Mouse (Mus musculus): ENCODE results near the gene Atp8a2. TPM values are rescaled to one million over a fixed set of nuclear protein-coding genes. Genes with fewer than 3 reads are reported as not detected.

Gene Atp8a2
- polyA plus RNA-seq, 1 experiment from 2014 or later, result 46.8 TPM

DNA sequence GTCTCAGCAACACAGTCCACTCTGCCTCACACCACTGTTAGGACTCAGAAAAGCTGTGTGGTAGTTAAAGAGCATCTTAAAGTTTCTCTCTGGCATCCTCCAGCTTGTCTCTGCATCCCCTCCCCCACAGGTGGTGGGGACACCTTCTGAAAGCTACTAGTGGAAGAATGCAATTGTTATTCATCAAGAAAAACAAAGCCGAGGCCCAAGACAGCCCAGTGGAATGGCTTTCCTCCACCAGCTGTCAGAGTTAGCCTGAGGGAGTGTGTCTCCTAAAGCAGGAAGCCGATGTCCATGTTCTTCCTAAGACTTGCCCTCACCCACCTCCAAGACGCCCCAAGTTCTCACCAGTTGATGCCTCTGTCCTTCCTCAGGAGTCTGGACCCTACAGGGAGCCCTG lies 48.1 kb downstream of the Atp8a2 start:
- no peak for ATAC-seq (ENCODE audit: low FRiP score)
- no peaks in the 10 kb centered on the region for H3K9me3 ChIP-seq (replicated peaks)
- no peaks in the 10 kb centered on the region for H3K27me3 ChIP-seq (replicated peaks)
- no peaks in the 10 kb centered on the region for H3K36me3 ChIP-seq
- H3K4me3 ChIP-seq (replicated peaks), result no peak overlapping the region
- no peaks in the 10 kb centered on the region for H3K4me1 ChIP-seq
- no peak overlapping the region for H3K27ac ChIP-seq (replicated peaks)
- H3K9ac ChIP-seq (replicated peaks), result no peak overlapping the region
- no peak overlapping the region for H3K4me2 ChIP-seq
- 59% methylated on average over 3 of the region's 3 CpGs for WGBS

DNA sequence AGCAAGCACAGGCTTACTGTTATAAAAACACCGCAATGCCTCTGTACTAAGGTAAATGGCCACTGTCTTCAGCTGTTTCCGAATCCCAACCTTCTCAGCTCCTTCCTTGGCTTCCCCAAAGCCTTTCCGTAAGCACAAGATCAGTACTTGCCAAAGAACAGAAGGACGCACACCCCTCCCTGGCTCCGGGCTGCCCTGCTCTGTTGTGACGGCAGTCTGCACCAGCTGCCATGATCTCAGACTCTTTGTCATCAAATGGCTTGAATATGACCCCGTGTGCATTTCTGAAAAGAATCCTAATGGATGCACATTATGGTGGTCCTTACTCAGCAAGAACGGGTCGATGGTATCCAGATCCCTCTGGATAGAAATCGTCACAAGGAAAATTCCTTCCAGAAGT lies 53.7 kb downstream of the Atp8a2 start:
- no peak overlapping the region for H3K4me3 ChIP-seq (replicated peaks)
- H3K9ac ChIP-seq (replicated peaks), result no peak overlapping the region
- no peak overlapping the region for H3K4me2 ChIP-seq
- ATAC-seq (ENCODE audit: low FRiP score), result no peak
- no peaks in the 10 kb centered on the region for H3K9me3 ChIP-seq (replicated peaks)
- no peak overlapping the region for H3K27ac ChIP-seq (replicated peaks)
- H3K27me3 ChIP-seq (replicated peaks), result no peaks in the 10 kb centered on the region
- WGBS, result 86% methylated on average over 10 of the region's 10 CpGs
- no peaks in the 10 kb centered on the region for H3K4me1 ChIP-seq
- no peaks in the 10 kb centered on the region for H3K36me3 ChIP-seq

DNA sequence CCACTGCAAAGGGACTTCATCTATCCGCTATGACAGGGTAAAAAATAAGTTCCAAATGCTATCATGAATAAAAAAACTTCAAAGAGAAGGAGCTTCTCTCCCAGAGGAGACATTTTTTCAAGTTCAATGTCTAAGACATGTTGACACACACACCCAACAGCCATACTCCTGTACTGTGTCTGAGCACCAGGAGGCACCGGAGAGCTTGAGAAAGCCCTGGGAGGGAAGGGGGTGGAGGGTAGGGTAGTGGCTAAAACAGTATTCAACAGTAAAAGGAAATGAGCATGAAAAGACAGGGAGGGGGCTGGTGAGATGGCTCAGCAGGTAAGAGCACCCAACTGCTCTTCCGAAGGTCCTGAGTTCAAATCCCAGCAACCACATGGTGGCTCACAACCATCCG lies 58.6 kb downstream of the Atp8a2 start:
- WGBS, result 92% methylated on average over 4 of the region's 4 CpGs
- no peaks in the 10 kb centered on the region for H3K4me1 ChIP-seq
- H3K9ac ChIP-seq (replicated peaks), result no peak overlapping the region
- H3K27me3 ChIP-seq (replicated peaks), result no peaks in the 10 kb centered on the region
- H3K4me2 ChIP-seq, result no peak overlapping the region
- no peaks in the 10 kb centered on the region for H3K36me3 ChIP-seq
- H3K27ac ChIP-seq (replicated peaks), result no peak overlapping the region
- ATAC-seq (ENCODE audit: low FRiP score), result no peak
- no peak overlapping the region for H3K4me3 ChIP-seq (replicated peaks)
- H3K9me3 ChIP-seq (replicated peaks), result no peaks in the 10 kb centered on the region

DNA sequence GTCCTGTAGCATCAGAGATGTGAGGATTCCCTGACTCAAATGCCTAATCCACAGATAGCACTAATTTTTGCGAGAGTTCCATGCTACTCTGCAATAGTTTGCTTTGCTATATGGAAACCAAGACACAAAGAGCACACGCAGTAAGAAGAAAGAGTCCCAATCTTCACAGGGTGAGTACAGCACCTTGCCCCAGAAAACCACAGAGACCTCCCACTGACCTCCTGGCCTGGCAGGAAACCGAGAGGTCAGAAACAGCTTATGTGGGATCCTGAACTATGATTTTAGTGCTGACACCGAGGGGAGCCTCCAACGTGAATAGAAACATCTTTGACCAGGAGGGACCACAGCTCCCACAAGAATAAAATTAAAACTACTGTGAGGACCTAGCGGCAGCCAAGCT lies 59.2 kb downstream of the Atp8a2 start:
- no peak for ATAC-seq (ENCODE audit: low FRiP score)
- no peaks in the 10 kb centered on the region for H3K9me3 ChIP-seq (replicated peaks)
- H3K27ac ChIP-seq (replicated peaks), result no peak overlapping the region
- H3K4me3 ChIP-seq (replicated peaks), result no peak overlapping the region
- H3K36me3 ChIP-seq, result no peaks in the 10 kb centered on the region
- no peak overlapping the region for H3K9ac ChIP-seq (replicated peaks)
- H3K27me3 ChIP-seq (replicated peaks), result no peaks in the 10 kb centered on the region
- 81% methylated on average over 6 of the region's 6 CpGs for WGBS
- H3K4me1 ChIP-seq, result no peaks in the 10 kb centered on the region
- H3K4me2 ChIP-seq, result no peak overlapping the region

DNA sequence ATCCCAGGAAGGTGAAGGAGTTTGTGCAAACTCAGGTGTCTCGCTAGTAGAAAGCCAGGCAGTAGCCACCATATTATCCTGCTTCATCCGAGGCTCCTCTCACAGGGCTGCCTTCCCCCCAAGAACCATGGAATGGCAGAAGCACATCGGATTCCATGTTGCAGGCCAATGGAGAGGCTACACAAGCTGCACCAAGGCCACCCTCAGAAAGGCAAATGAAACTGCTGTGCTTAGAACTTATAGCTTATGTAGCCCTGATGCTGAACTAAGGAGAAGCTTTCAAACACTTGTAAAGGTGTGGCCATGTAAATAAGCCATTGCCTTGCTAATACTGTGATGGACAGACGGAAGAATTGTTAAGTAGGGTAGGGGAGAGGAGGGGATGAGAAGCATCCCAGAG lies 61.2 kb downstream of the Atp8a2 start:
- H3K9ac ChIP-seq (replicated peaks), result no peak overlapping the region
- H3K4me2 ChIP-seq, result no peak overlapping the region
- H3K27me3 ChIP-seq (replicated peaks), result no peaks in the 10 kb centered on the region
- 89% methylated on average over 4 of the region's 4 CpGs for WGBS
- no peak overlapping the region for H3K4me3 ChIP-seq (replicated peaks)
- H3K27ac ChIP-seq (replicated peaks), result no peak overlapping the region
- H3K36me3 ChIP-seq, result no peaks in the 10 kb centered on the region
- no peaks in the 10 kb centered on the region for H3K4me1 ChIP-seq
- ATAC-seq (ENCODE audit: low FRiP score), result no peak
- H3K9me3 ChIP-seq (replicated peaks), result no peaks in the 10 kb centered on the region

DNA sequence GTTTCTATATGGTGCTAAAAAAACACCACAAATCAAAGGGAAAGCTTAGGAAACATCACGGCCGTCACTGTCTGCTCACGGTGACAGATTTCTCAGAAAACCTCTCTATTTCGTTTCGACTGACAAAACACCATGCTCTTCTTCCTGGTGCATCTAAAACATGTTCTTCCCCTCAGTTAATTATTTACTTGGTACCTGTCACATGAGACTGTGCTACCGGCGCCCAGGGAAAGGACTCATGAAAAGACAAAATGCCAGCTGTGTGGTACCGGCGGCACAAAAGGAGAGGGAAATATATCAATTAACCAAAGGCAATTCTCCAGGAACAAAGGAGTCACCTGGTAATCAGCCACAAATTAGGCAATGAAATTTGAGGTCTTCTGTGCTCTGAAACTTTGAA lies 62.3 kb downstream of the Atp8a2 start:
- ATAC-seq (ENCODE audit: low FRiP score), result no peak
- H3K27me3 ChIP-seq (replicated peaks), result no peaks in the 10 kb centered on the region
- H3K4me3 ChIP-seq (replicated peaks), result no peak overlapping the region
- no peak overlapping the region for H3K27ac ChIP-seq (replicated peaks)
- no peaks in the 10 kb centered on the region for H3K9me3 ChIP-seq (replicated peaks)
- WGBS, result 53% methylated on average over 9 of the region's 9 CpGs
- H3K4me1 ChIP-seq, result no peaks in the 10 kb centered on the region
- H3K9ac ChIP-seq (replicated peaks), result no peak overlapping the region
- no peak overlapping the region for H3K4me2 ChIP-seq
- H3K36me3 ChIP-seq, result no peaks in the 10 kb centered on the region

DNA sequence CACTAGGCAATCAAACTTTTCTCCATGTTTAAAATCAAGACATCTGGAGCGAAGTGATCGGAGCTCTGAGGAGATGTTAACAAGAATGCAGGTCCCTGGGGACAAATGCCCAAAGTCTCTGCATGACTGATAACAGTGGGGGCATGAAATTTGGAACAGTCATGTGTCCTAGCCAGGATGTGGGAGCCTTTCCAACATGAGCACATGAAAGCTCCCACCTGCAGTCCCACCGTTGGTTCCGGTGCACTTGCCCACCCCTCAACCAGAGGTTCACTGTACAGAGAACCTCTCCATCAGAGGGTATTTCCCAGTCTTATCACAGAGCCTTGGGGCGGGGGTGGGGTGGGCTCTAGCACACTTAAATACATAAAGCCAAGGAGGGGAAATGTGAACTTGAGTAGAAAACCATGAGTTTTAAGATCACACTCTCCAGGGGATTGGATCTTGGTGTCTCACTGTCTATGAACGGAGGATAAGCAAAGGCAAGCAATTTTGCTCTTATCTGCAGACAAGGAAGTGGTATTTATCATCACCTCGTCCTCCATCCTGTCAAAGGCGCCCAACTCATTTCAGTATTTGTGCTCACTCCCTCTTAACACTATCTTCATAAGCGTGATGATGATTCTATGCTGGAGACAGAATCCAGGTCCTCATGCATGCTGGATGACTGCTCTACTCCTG lies 65.6 kb downstream of the Atp8a2 start:
- ATAC-seq (ENCODE audit: low FRiP score), result no peak
- Histone ChIP-seq H3K4me2 (no peak overlapping the region), H3K9me3 (replicated peaks) (no peaks in the 10 kb centered on the region), H3K4me1 (no peaks in the 10 kb centered on the region), H3K27me3 (replicated peaks) (no peaks in the 10 kb centered on the region), H3K36me3 (no peaks in the 10 kb centered on the region), H3K9ac (replicated peaks) (no peak overlapping the region), H3K4me3 (replicated peaks) (no peak overlapping the region), H3K27ac (replicated peaks) (no peak overlapping the region)
- 91% methylated on average over 9 of the region's 9 CpGs for WGBS

DNA sequence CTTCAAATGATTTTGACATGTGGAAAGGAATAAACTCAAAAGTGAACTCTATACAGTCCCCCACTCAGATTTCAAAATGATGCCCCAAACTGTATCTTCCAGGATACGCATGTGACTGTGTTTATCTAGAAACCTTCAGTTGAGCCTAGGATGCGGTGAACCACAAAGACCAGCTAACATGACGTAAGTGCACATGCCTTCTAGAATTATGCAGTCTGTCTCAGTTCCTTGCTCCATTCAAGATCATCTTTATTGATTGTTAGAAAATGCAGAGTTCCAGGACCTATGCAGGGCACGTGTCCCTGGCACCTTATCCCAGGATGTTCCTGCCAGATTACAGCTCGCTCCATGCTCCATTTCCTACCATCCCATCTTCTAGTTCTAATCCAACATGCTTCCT lies 67.4 kb downstream of the Atp8a2 start:
- no peaks in the 10 kb centered on the region for H3K9me3 ChIP-seq (replicated peaks)
- no peak overlapping the region for H3K9ac ChIP-seq (replicated peaks)
- peaks cover 5% of the 10 kb centered on the region; the same call in 1 of the 2 replicates for H3K4me1 ChIP-seq
- H3K4me2 ChIP-seq, result no peak overlapping the region
- H3K27ac ChIP-seq (replicated peaks), result no peak overlapping the region
- H3K36me3 ChIP-seq, result no peaks in the 10 kb centered on the region
- no peak overlapping the region for H3K4me3 ChIP-seq (replicated peaks)
- no peak for ATAC-seq (ENCODE audit: low FRiP score)
- 90% methylated on average over 5 of the region's 5 CpGs for WGBS
- H3K27me3 ChIP-seq (replicated peaks), result no peaks in the 10 kb centered on the region

DNA sequence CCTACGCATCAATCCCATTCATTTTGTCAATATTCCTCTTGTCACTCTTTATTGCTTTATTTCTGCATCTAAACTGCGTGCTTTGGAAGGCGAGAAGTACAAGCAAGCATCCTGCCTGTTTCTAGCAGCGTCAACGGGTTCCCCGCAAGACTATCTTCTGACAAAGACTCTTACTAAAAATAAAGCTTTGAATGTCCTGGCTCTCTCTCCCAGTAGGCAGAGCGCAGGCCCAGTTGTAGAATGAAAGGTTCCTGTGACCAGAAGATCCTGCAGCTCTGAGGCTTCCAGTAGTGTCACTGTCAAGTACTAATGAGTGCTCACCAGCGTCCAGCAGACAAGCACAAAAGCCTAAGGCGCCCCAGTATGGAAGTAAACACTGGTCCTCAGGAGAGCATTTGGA lies 71.8 kb downstream of the Atp8a2 start:
- ATAC-seq (ENCODE audit: low FRiP score), result no peak
- Histone ChIP-seq H3K9me3 (replicated peaks) (no peaks in the 10 kb centered on the region), H3K4me3 (replicated peaks) (no peak overlapping the region), H3K27ac (replicated peaks) (no peak overlapping the region), H3K9ac (replicated peaks) (no peak overlapping the region), H3K4me1 (peaks cover 5% of the 10 kb centered on the region; the same call in 1 of the 2 replicates), H3K36me3 (no peaks in the 10 kb centered on the region), H3K27me3 (replicated peaks) (no peaks in the 10 kb centered on the region), H3K4me2 (no peak overlapping the region)
- 69% methylated on average over 9 of the region's 9 CpGs for WGBS

DNA sequence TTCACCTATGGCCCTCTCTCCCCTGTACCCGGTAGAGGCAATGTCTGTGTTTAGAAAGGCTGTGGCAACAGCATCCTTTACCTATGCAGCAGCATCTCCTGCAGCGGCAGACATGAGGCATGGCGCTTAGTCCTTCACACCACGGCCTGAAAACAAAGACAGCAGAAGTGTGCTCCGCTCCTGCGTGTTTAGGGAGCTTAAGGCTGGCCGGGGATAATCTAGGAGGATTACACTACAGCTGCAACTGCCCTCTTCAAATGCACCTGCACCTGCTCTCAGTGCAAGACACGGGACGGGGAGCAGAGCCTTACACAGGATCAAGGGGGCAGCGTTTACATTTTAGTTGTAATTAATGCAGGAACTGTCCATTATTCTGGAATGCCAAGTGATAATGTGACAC lies 75.4 kb downstream of the Atp8a2 start:
- Histone ChIP-seq H3K4me1 (peaks cover 5% of the 10 kb centered on the region; the same call in 1 of the 2 replicates), H3K9me3 (replicated peaks) (no peaks in the 10 kb centered on the region), H3K9ac (replicated peaks) (no peak overlapping the region), H3K4me3 (replicated peaks) (no peak overlapping the region), H3K27ac (replicated peaks) (no peak overlapping the region), H3K27me3 (replicated peaks) (no peaks in the 10 kb centered on the region), H3K36me3 (no peaks in the 10 kb centered on the region), H3K4me2 (no peak overlapping the region)
- ATAC-seq (ENCODE audit: low FRiP score), result no peak
- 57% methylated on average over 10 of the region's 10 CpGs for WGBS

DNA sequence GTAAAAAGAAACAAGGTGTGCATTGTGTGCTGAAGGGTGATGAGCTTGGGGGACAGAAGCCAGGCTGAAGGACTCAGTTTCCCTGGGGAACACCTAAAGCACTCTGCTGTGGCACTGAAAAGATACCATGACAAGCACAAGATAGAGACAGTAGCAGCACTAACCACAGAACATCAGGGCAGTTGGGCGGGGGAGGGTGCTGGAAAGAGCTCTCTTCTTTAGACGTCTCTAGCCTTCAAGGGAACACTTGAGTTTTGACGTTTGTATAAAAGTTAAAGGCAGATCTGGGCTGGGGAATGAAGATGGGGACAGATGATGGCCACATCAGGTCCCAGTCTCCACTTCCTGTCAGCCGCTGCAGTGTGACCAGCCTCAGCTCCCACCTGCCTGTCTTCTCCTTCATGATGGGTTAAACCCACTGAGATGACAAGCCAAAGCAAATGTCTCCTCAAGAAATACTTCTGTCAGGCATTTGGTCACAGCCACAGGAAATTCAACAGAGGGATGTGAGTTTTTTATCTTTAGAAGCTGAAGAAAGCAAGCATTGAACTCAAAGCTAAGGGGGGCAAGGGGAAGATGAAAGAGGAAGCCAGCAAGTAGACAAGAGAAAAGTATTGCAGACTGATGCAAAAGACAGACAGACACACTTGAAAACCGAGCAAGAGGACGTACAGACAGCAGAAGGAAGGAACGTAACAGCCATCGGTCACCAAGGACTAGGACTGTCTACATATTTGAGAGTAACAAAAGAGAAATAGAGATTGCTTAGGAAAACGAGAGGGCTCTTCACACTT lies 79.0 kb downstream of the Atp8a2 start:
- Histone ChIP-seq H3K4me2 (no peak overlapping the region), H3K9me3 (replicated peaks) (no peaks in the 10 kb centered on the region), H3K9ac (replicated peaks) (no peak overlapping the region), H3K4me1 (no peaks in the 10 kb centered on the region), H3K27ac (replicated peaks) (no peak overlapping the region), H3K36me3 (no peaks in the 10 kb centered on the region), H3K4me3 (replicated peaks) (no peak overlapping the region), H3K27me3 (replicated peaks) (no peaks in the 10 kb centered on the region)
- WGBS, result 89% methylated on average over 9 of the region's 9 CpGs
- no peak for ATAC-seq (ENCODE audit: low FRiP score)
